Mouse (Mus musculus): ENCODE data around the gene Plgrkt.

Gene Plgrkt

DNA sequence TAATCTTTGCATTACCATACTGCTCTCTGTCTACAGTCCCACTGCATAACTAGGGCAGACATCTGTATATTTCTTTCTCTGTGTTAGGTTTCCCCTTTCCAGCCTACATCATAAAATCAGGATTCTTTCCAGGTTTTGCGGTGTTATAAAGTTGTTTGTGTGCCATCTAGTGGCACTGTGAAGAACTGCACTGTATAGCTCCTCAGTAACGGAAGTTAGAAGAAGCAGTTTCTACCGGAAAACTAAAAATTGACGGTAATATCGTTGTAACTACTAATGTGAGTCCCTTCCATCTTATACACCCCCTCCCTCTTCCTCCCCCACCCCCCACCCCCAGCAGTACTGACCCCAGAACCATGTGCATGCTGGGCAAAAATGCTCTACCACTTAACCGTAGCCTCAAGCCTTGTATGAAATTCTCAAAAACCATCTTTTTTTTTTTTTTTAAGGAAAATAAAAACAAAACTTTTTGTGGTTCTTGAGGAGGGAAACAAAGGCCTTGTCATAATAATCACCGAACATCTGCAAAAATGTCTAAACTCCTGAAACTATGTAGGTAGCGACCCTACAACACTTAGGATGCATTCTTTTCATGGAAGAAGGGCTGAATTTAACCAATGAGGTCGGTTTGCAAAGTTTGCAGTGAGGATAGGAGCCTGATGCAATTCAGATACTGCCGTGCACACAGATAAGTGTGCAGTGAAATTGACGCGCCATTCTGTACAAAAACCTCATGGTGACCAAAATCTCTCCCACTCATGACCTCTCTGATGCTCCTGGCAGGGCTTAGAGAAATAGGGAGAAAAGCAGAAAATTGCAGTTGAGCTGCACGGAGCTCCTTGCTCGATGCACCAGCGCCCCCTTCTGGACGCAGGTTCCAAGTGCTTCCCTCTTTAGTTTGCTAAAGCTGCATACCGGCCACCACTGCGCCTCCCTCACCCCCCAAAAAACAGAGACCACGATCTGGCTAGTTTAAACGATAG, 12.0 kb downstream of the Plgrkt start:
- peak; percentile 83 for DNase-seq (ENCODE audit: low read depth, low spot score)

DNA sequence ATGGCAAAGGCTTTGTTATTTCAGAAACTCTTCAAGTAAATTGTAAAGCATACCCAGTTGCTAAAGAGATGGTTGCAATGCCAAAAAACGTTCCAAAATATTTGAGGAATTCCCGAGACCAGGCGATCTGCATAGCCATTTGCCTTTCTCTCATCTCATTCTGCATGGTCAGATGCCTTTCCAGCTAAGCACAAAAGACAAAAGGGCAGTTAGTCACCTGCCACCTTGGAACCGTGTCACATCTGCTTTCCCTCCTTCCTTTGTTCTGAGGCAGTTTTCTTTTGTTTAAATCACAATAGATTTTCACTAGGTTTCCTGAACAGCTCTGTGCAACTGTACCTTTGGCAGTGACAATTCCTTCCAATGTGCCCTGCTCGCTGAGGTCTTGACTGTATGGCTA, 16.2 kb downstream of the Plgrkt start:
- DNase-seq (ENCODE audit: low read depth, low spot score), result peak; percentile 76

DNA sequence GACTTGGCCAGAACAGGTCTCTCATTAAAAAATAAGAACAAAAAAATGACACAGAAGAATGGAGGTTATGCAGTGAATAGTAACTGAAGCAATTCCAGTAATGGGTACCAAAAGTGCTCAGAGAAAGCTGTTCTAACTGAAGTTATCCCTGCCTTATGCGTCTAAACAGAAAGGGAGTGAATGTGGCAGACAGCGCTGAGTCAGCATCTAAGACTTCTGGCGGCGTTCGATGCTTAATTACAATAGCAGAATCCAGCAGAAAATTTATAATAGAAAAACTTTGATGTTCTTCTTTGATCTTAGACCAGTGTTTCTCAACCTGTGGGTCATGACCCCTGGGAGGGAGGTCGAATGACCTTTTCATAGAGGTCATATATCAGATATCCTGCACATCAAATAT, 21.6 kb downstream of the Plgrkt start:
- no peak for DNase-seq (ENCODE audit: low read depth, low spot score)

DNA sequence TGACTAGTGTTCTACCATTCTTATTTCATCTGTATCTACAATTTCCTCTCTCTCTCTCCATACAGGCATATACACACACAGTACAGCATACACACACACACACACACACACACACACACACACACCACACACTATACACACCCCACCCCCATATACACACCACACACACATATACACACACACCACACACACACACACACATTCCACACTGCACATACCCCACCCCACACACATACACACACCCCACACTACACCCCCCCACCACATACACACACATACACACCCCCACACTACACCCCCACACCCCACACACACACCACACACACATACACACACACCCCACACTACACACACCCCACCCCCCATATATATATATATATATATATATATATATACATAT, 22.3 kb downstream of the Plgrkt start:
- no peak for DNase-seq (ENCODE audit: low read depth, low spot score)

DNA sequence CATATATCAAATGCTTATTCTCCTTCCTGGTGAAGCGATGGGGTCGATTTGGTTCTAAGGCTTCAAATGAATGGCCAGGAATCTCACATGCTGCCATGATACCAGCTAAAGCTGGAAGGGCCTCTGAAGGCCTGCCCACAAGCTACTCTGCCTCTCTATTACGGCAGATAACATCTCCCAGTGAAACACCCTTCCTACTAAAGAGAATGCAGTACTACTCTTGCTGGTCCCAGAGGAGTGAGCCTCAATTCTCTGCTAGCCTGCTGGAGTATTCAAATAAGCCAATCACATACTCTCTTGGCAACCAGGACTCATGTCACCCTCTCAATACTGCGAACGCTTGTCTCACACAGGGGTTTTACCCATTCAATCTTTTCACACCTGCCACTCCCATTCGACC, 24.9 kb downstream of the Plgrkt start:
- DNase-seq (ENCODE audit: low read depth, low spot score), result no peak

DNA sequence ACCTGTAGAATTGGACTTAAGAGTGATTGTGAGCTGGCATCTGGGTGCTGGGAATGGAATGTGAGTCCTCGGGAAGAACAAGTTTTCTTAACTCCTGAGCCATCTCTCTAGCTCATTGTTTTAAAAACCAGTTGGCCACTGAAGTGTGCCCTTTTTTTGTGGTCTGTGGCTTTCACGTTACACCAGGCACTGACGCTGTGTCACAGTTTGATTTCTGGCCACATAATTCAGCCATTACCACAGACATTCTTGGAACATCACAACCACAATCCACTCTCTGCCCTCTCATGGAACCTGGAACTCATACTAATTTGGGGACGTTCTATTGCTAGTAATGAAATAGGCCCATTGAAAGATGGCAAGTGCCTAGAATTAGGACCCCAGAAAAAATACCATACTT, 26.2 kb downstream of the Plgrkt start:
- DNase-seq (ENCODE audit: low read depth, low spot score), result no peak

DNA sequence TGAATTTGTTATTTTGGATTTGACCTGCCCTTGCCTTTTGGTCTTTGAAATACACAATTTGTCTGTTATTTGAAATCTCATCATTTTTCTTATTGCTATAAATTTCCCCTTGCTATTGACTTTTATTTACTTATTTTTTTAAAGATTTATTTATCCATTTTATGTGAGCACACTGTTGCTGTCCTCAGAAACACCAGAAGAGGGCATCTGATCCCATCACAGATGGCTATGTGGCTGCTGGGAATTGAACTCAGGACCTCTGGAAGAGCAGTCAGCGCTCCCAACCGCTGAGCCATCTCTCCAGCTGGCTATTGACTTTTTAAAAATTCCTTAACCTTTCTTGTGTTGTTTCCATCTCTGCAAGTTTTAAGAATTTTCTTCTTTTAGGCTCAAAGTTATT, 30.6 kb downstream of the Plgrkt start:
- DNase-seq (ENCODE audit: low read depth, low spot score), result no peak

DNA sequence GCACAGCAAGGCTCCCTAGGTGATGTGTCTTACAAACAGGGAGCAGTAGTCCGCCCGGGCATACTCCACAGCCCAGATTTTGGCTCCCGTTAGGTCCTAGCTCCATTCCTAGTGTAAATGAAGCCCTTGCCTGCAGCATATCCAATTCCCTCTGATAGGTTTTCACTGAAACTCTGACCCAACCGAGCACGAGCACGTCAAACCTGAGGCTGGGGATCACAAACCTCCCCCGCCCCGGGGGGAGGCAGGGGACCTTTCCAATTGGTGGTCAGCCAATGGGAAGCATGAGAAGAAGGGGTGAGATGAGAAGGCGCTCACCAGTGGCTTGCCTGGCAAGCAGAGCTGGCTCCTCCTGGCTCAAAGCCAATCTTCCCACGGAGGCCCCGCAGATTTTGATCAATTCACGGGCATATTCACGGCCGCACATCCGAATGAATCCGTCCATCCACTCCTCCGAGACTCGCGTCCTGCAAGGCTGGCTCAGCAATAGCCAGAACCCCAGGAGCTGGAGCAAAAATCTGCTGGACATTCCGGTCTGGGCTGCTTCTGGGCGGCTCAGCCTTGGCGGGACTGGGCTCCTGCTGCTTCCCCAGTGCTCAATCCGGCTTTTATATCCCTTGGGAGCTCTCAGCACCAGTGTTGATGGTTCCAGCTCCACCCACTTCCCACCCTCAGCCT, 33.0 kb downstream of the Plgrkt start, which contains the start of gene Rln1:
Rln1 (minus strand) TSS at position 603 of the 678 bp plus-strand sequence.
- DNase-seq (ENCODE audit: low read depth, low spot score), result peak; percentile 44

DNA sequence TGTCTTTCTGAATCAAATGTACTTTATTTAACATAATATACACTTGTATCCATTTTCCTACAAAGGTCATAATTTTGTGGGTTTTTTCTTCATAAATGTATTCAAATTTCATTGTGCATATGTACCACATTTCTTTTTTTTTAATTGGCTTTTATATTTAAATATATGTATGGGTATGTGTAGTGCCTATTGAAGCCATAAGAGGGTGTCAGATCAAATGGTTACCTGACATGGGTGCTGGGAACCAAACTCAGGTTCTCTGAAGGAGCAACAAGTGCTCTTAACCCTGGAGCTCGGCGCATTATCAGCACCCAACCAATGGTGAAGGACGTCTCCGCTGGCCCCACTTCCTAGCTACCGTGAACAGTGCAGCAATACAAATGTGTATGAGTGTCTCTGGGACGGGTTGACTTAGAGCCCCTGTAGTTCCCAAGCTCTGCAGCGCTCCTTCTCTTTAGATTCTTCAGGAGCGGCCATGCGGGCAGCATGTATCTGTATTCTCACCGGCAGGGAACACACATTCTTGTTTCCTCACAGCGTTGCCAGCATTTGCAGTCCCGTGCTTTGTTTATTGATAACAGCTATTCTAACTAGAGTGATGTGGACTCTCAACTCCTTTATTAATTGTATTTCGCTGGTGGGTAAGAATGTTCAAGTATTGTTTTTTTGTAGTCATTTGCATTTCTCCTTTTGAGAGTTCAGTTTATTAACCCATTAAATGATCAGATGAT, 40.2 kb downstream of the Plgrkt start:
- DNase-seq (ENCODE audit: low read depth, low spot score), result peak; percentile 55

DNA sequence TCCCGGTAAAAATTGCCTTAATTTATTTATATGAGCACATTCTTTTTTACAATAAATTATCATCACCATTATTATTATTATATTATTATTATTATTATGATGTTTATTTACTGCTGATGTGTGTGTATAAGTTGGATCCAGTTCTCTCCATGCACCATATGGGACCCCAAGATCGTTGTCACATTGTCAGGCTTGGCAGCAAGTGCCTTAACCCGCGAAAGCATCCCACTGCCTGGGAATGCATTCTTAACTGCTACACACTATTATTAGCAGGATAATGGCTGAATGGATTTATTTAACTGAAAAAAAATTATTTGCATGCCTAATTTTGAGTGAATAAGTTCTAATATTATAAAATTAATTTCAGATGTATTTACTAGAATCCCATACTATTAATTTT, 40.8 kb downstream of the Plgrkt start:
- no peak for DNase-seq (ENCODE audit: low read depth, low spot score)

DNA sequence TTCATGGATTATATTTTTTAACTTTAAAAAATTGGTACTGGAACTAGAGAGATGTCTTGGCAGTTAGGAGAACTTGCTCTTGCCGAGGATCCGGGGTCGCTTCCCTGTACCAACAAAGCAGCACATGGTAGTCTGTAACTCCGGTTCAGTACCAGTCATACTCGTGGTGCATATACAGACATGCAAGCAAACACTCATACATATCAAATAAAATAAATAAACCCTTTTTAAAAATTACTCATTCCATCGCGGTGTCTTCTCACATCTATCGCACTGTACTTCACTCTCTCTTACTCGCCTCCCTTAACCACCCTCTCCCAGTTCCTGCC, 41.4 kb downstream of the Plgrkt start:
- no peak for DNase-seq (ENCODE audit: low read depth, low spot score)

DNA sequence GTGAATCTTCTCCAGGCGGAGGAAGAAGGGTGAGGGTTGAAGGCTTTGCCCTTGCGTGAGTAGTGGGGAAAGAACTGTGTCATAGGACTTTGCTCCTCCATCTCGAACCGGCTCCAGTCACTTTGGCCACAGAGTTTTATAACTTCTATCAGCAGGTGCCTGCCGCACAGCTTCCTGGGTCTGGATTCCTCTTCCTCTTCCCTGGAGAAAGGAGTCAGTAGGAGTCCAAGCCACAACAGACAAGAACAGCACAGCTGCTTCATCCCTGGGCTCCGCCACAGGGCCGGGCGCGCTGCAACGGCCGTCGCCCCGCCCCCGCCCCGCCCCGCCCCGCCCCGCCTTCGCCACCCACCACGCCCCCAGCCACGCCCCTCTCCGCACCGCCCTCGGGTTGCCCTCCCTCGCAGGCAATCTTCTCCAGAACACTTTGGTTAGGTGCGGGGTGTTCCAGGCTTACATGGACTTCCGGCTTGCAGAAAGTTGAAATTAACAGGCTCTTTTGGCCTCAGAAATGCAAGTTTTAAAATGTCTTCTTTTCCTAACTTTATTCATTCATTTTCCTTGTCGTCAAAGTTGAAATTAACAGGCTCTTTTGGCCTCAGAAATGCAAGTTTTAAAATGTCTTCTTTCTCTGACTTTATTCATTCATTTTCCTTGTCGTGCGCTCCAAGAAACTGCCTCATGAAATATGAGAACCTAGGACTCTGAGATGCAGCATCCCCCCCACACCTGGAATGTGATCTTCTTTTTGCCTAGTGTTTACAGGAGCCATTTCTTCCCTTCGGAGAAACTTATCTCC, 41.9 kb downstream of the Plgrkt start, which contains the start of gene Insl6:
Insl6 (minus strand) TSS at position 304 of the 799 bp plus-strand sequence.
- DNase-seq (ENCODE audit: low read depth, low spot score), result peak; percentile 68

DNA sequence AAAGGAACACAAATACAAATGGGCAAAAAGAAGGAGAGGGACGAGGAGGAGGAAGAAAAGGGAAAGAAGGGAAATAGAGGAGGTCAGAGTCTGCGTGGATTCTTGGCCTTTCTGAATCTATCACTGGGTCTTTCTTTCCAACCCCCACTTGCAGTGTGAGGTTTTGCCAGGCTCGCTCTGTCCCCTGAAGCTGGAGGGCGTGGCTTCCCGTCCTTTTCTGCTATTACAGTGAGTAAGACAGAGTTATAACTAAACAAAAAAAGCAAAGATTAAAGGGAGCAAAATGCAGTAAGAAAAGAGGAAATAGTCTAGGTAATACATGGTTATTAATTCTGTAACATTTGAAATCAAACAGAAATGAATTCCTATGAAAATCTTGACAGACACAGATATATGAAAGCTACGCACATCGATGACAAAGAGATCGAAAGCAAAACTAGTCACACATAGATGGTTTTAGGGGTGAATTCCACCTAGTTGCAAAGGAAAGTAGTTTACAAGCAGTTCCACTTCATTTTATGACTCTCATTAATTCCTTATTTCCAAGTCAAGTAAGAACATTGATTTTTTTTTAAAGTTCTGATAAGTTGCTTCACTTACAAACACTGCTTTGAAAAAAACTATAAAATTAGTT, 43.7 kb downstream of the Plgrkt start:
- no peak for DNase-seq (ENCODE audit: low read depth, low spot score)

DNA sequence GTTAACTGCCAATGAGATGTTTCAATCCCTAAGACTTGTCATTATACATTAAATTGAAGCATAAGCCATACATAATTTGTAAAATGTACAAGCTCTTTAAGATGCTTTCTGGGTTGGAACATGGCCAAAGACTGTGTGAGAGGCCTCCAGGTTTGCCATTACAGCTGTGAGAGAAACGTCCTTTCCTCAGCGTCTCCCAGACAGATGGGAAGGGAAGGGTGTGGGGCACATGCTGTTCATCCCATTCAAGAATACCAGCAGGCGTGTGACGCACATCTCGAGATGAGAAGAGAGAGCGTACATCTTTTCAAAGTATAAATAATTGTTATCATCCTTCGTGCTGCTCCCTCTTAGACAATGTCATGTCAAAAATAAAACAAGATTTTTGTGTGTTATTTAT, 54.5 kb downstream of the Plgrkt start:
- no peak for DNase-seq (ENCODE audit: low read depth, low spot score)

DNA sequence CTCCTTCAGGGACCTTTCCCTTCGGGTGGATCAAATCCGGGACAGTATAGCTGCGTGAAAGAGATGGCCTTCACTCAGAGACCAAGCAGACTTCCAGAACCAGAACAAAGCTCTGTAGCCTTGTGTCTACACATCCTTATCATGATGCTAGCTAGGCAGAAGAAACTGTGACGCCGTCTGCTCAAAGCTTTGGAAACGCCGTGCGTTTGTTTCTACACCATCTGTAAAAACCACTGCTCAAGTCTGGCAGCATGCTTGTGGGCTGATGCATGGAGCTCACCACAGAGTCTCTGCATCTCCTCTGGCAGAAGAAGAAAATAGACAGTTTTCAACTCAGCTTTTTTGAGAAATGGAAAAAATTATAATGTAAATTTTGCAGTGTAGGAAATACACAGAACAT, 55.4 kb downstream of the Plgrkt start:
- DNase-seq (ENCODE audit: low read depth, low spot score), result no peak

DNA sequence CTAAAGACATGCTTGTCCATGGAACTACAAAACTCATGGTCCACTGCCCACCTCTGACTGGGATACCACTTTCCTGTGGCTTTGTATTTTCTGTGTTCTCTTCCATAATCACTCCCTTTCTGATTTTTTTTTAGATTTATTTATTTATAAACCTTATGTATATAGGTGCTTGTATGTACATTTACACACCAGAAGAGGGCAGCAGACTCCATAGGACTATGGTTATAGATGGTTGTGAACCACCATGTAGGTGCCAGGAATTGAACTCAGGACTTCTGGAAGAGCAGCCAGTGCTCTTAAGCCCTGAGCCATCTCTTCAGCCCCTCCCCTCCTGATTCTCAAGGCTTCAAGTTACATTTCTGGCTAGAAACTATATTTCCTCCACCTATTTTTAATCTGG, 58.4 kb downstream of the Plgrkt start:
- no peak for DNase-seq (ENCODE audit: low read depth, low spot score)

DNA sequence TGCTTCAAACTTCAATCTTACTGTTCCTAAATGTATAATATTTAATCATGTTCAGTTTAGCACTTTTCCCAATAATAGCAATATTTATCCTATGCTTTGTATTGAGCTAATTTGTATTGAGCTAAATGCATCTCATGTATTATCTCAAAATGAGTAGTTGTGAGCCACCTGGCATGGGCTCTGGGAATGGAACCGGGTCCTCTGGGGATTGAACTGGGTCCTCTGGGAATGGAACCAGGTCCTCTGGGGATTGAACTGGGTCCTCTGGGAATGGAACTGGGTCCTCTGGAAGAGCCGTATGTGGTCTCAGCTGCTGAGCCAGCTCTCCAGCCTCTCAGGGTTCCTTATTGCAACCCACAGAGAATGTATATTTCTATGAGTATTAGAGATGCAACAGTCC, 65.1 kb downstream of the Plgrkt start:
- DNase-seq (ENCODE audit: low read depth, low spot score), result no peak

DNA sequence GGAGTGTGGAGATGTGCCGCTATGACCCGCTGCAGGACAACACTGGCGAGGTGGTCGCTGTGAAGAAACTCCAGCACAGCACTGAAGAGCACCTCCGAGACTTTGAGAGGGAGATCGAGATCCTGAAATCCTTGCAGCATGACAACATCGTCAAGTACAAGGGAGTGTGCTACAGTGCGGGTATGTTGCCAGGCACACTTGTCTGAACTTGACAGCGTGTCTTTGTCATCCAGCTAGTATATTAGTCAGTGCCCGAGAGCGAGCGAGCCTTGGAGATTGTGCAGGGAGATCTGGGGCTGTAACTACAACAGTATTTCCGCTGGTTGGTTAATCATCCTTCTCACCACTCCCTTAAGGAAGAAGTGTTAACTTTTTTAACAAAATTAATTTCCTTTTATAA, 66.3 kb downstream of the Plgrkt start:
- no peak for DNase-seq (ENCODE audit: low read depth, low spot score)

Data from R1 (cell line).